Mouse (Mus musculus) small intestine, adult 2 months (tissue): ENCODE data around the gene E430018J23Rik. TPM values are rescaled to one million over a fixed set of nuclear protein-coding genes. Genes with fewer than 3 reads are reported as not detected.
"Not testable (repeated sequence)": the region's sequence is repeated elsewhere in the genome, so short reads cannot be mapped to it uniquely, and the experiment has no call there.

Source experiments
- H3K27ac ChIP-seq: fragments of 200-500 bp; 2 replicates; pipeline ENCODE4 v1.5.1; 2012; ENCODE audit warnings: low read depth, low read length, control low read depth, inconsistent platforms; ENCODE audit not compliant: insufficient read depth
- H3K27me3 ChIP-seq: fragments of 200-500 bp; 2 replicates; pipeline ENCODE4 v1.6.1; 2012; ENCODE audit warnings: mild to moderate bottlenecking, moderate library complexity, low read length, inconsistent platforms; ENCODE audit not compliant: control insufficient read depth, insufficient read depth
- H3K36me3 ChIP-seq: fragments of 200-500 bp; 2 replicates; pipeline ENCODE4 v1.6.1; 2012; ENCODE audit warnings: mild to moderate bottlenecking, low read length, control low read depth, inconsistent platforms; ENCODE audit not compliant: control insufficient read depth, insufficient read depth
- H3K4me1 ChIP-seq: fragments of 200-500 bp; 2 replicates; pipeline ENCODE4 v1.6.1; 2012; ENCODE audit warnings: low read length, inconsistent platforms, mixed read lengths; ENCODE audit not compliant: control insufficient read depth, insufficient read depth, insufficient read length
- H3K4me3 ChIP-seq: fragments of 200-500 bp; 2 replicates; pipeline ENCODE4 v1.5.1; 2012; ENCODE audit warnings: low read depth, mild to moderate bottlenecking, control low read depth, inconsistent platforms, low read length, moderate library complexity
- CTCF ChIP-seq: fragments of 200-500 bp; IDR thresholded peaks from 2 replicates; pipeline ENCODE4 v1.5.1; 2012; ENCODE audit warnings: low read depth, mild to moderate bottlenecking, control low read depth, inconsistent platforms, low read length, moderate library complexity, mixed read lengths; ENCODE audit not compliant: insufficient replicate concordance, insufficient read length; ENCODE audit errors: extremely low read depth
- POLR2A ChIP-seq: fragments of 200-500 bp; IDR thresholded peaks from 2 replicates; pipeline ENCODE4 v1.6.1; 2012; ENCODE audit warnings: low read depth, mild to moderate bottlenecking, control low read depth, inconsistent platforms, low read length, moderate library complexity
- WGBS: fragments of 180-500 bp; shearing (Covaris S2); methylation state at CpG from one replicate; pipeline ENCODE4 v1.1.7; 2018; 5-methylcytosine and 5-hydroxymethylcytosine counted together
- polyA plus RNA-seq: library from polyadenylated mRNA; depleted of rRNA; stranded (reverse); fragments of >200 nt; gene quantifications from 2 replicates; pipeline ENCODE4 v1.2.3, GENCODE M21; 2012

Gene E430018J23Rik
- polyA plus RNA-seq, 1 experiment: 12.8 TPM

- no peak for TF ChIP-seq CTCF
- TF ChIP-seq POLR2A: no peak
- peaks cover 16% of the 10 kb centered on the region for H3K4me1 ChIP-seq
- H3K36me3 ChIP-seq: peaks cover 11% of the 10 kb centered on the region
- WGBS: 12% methylated on average over 8 of the region's 8 CpGs
- H3K4me3 ChIP-seq: peak overlapping the region; percentile 84
- no peaks in the 10 kb centered on the region for H3K27me3 ChIP-seq
- H3K27ac ChIP-seq: peak overlapping the region; percentile 96
Measured at GRCm38 (mm10) chr7:127346676-127347075, 46.8 kb downstream of the E430018J23Rik start.

- peaks cover 14% of the 10 kb centered on the region for H3K36me3 ChIP-seq
- TF ChIP-seq CTCF (no peak), POLR2A (peak; percentile 84)
- WGBS: 1% methylated on average over 74 of the region's 76 CpGs
- H3K4me1 ChIP-seq: peaks cover 16% of the 10 kb centered on the region
- H3K27ac ChIP-seq: peak within 1 kb of the TSS; percentile 96
- no peaks in the 10 kb centered on the region for H3K27me3 ChIP-seq
- peak within 1 kb of the TSS; percentile 84 for H3K4me3 ChIP-seq
Measured at GRCm38 (mm10) chr7:127345512-127346325, 47.7 kb downstream of the E430018J23Rik start, which contains the start of gene Zfp768. Gene Zfp768, minus strand, starts transcription at chr7:127345589.

GRCm38 (mm10) chr7:127345092-127345491 is 48.3 kb downstream of the E430018J23Rik start:
- Histone ChIP-seq H3K27ac (peak overlapping the region; percentile 69), H3K4me3 (peak overlapping the region; percentile 84), H3K27me3 (no peaks in the 10 kb centered on the region), H3K4me1 (peaks cover 16% of the 10 kb centered on the region), H3K36me3 (peaks cover 14% of the 10 kb centered on the region)
- no peak for TF ChIP-seq CTCF
- peak; percentile 72; the same call in 1 of the 2 replicates for TF ChIP-seq POLR2A
- 1% methylated on average over 42 of the region's 42 CpGs for WGBS

- TF ChIP-seq POLR2A (no peak), CTCF (no peak)
- Histone ChIP-seq H3K4me3 (peak overlapping the region; percentile 84), H3K36me3 (peaks cover 14% of the 10 kb centered on the region), H3K27me3 (no peaks in the 10 kb centered on the region), H3K4me1 (peaks cover 16% of the 10 kb centered on the region), H3K27ac (no peak overlapping the region)
- 61% methylated on average over 8 of the region's 8 CpGs for WGBS
Measured at GRCm38 (mm10) chr7:127344371-127344770, 49.1 kb downstream of the E430018J23Rik start.

GRCm38 (mm10) chr7:127343351-127344019 is 49.9 kb downstream of the E430018J23Rik start:
- no peak for TF ChIP-seq POLR2A
- no peak for TF ChIP-seq CTCF
- Histone ChIP-seq H3K27ac (no peak overlapping the region), H3K4me3 (no peak overlapping the region), H3K36me3 (peaks cover 14% of the 10 kb centered on the region), H3K4me1 (peaks cover 16% of the 10 kb centered on the region), H3K27me3 (no peaks in the 10 kb centered on the region)
- WGBS: 89% methylated on average over 38 of the region's 38 CpGs

- Histone ChIP-seq H3K27ac (no peak overlapping the region), H3K27me3 (no peaks in the 10 kb centered on the region), H3K4me1 (peaks cover 16% of the 10 kb centered on the region), H3K4me3 (no peak overlapping the region), H3K36me3 (peaks cover 14% of the 10 kb centered on the region)
- 90% methylated on average over 7 of the region's 7 CpGs for WGBS
- TF ChIP-seq CTCF (no peak), POLR2A (no peak)
Measured at GRCm38 (mm10) chr7:127342888-127343287, 50.5 kb downstream of the E430018J23Rik start.

GRCm38 (mm10) chr7:127342332-127342731 is 51.1 kb downstream of the E430018J23Rik start:
- no peak for TF ChIP-seq POLR2A
- no peaks in the 10 kb centered on the region for H3K27me3 ChIP-seq
- 32% methylated on average over 4 of the region's 4 CpGs for WGBS
- H3K27ac ChIP-seq: no peak overlapping the region
- H3K4me1 ChIP-seq: peaks cover 16% of the 10 kb centered on the region
- H3K4me3 ChIP-seq: no peak overlapping the region
- peaks cover 14% of the 10 kb centered on the region for H3K36me3 ChIP-seq

- WGBS: 90% methylated on average over 6 of the region's 6 CpGs
- H3K4me3 ChIP-seq, H3K27me3 ChIP-seq, H3K27ac ChIP-seq: not testable (repeated sequence)
- Histone ChIP-seq H3K4me1 (peaks cover 12% of the 10 kb centered on the region), H3K36me3 (peaks cover 14% of the 10 kb centered on the region)
Measured at GRCm38 (mm10) chr7:127341861-127342260, 51.6 kb downstream of the E430018J23Rik start.
